10 mouse cellular contexts compared by ENCODE assay signal in the genomic region with DNA sequence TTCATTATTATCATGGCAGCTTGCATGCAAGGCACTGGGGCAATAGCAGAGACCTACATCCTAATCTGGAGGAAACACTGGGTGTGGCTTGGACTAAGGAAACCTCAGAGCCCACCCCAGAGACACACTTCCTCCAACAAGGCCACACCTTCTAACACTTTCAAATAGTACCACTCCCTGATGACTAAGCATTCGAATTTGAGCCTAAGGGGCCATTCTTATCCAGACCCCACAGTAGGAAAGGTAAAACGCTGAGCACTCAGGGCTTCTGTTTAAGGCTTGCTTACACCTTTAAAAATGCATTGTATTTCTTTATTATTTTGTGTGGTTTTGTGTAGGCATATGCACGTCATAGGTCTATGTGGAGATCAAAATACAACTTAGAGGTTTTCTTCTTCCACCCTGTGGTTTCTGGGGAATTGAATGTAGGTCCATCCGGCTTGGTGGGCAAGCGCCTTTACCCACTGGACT.
DNase-seq lines count a peak whose midpoint lies in the region; ATAC-seq lines count a peak whose summit lies in the region.
"Had no signal": no experiment of that assay in that cellular context is flagged by ENCODE, and none has a peak within 500 bp of the region (broad histone marks: within the 10 kb centered on the region; RNA-seq: fewer than 3 reads in every experiment).

No protein-coding gene starts in this region.

- no peak overlapping the region for H3K4me3 ChIP-seq in heart, embryonic 15.5 days
- no peak overlapping the region for H3K4me3 ChIP-seq in hindbrain, embryonic 14.5 days (replicated peaks; ENCODE audit: low read length)
- H3K4me3 ChIP-seq: left cerebral cortex, adult 2 months; myocyte had no signal

- H3K36me3 ChIP-seq in heart, embryonic 15.5 days, result no peaks in the 10 kb centered on the region
- no peaks in the 10 kb centered on the region for H3K36me3 ChIP-seq in hindbrain, embryonic 14.5 days (replicated peaks; ENCODE audit: control insufficient read depth, insufficient read depth)

- H3K27me3 ChIP-seq in heart, embryonic 15.5 days, result no peaks in the 10 kb centered on the region
- no peaks in the 10 kb centered on the region for H3K27me3 ChIP-seq in hindbrain, embryonic 14.5 days (ENCODE audit: control insufficient read depth, insufficient read depth, low read length)

- no peak overlapping the region for H3K9ac ChIP-seq in heart, embryonic 15.5 days
- no peak overlapping the region for H3K9ac ChIP-seq in hindbrain, embryonic 14.5 days

- ATAC-seq in CD4-positive, CD25-positive, alpha-beta regulatory T cell, adult 4 months, result peak; percentile 83
- ATAC-seq in heart, embryonic 15.5 days (replicated peaks; ENCODE audit: insufficient number of reproducible peaks, insufficient read depth, low FRiP score, low read depth), result no peak
- no peak for ATAC-seq in hindbrain, embryonic 14.5 days (ENCODE audit: low FRiP score)

- 79% methylated on average over 5 of the region's 5 CpGs for WGBS in heart, embryonic 15.5 days
- 90% methylated on average over 5 of the region's 5 CpGs for WGBS in hindbrain, embryonic 14.5 days

- no peak overlapping the region for H3K4me2 ChIP-seq in heart, embryonic 15.5 days
- no peak overlapping the region for H3K4me2 ChIP-seq in hindbrain, embryonic 14.5 days (replicated peaks)

- peaks cover 40% of the 10 kb centered on the region for H3K4me1 ChIP-seq in heart, embryonic 15.5 days (replicated peaks)
- H3K4me1 ChIP-seq in hindbrain, embryonic 14.5 days (replicated peaks; ENCODE audit: control insufficient read depth, insufficient read depth, low read length), result no peaks in the 10 kb centered on the region

- peak overlapping the region; percentile 9; the same call in 1 of the 2 replicates for H3K27ac ChIP-seq in heart, embryonic 15.5 days
- H3K27ac ChIP-seq in hindbrain, embryonic 14.5 days, result no peak overlapping the region
- H3K27ac ChIP-seq: left cerebral cortex, adult 2 months had no signal

- peak; percentile 98 for DNase-seq in MEL-GATA-1-ER (ENCODE audit: extremely low read depth, low read depth)
- peak; percentile 48 for DNase-seq in monocyte, adult 2 months (ENCODE audit: low read depth in 1 of 2, low spot score in 2 of 2)
- DNase-seq in hindbrain, embryonic 14.5 days (ENCODE audit: low spot score), result no peak
- no peak for DNase-seq in left cerebral cortex, adult 9 months (ENCODE audit: low spot score in 2 of 2)
- DNase-seq in embryo, embryonic 11 days, result no peak
- DNase-seq: gastrocnemius, postnatal 25 days had no signal

- H3K9me3 ChIP-seq in heart, embryonic 15.5 days (replicated peaks), result no peaks in the 10 kb centered on the region
- no peaks in the 10 kb centered on the region for H3K9me3 ChIP-seq in hindbrain, embryonic 14.5 days (ENCODE audit: control insufficient read depth, low read length)

Comparison
In these comparisons a context has a peak if more than half of its experiments do, and no peak if none do; other contexts are left out.
1. DNase-seq: peak in MEL-GATA-1-ER (single experiment) and monocyte, adult 2 months (2 of 2); none in hindbrain, embryonic 14.5 days (single experiment), left cerebral cortex, adult 9 months (0 of 2) and embryo, embryonic 11 days (single experiment).